Mouse (Mus musculus): ENCODE measurements around the gene Sirt5.

DNA sequence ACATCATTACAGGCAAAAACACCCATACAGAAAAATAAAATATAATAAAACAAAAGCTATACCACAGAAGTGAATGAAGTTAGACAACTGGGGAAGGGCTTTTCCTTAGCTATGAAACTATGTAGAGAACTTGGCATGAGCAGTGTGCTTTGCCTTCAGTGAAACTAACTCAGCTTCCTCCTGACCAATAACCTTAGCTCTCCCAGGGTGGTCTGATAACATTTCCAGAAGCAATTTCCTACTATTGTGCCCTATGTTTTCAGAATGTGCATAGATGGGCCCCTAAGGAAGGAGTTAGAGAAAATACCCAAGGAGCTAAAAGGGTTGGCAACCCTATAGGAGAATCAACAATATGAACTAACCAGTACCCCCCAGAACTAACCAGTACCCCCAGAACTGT is 18.5 kb upstream of the Sirt5 start:
- no peak for TF ChIP-seq CTCF (IDR thresholded peaks at IDR 0.05; ENCODE audit: control insufficient read depth, insufficient read depth, low read length)
- no peak for TF ChIP-seq POLR2A (IDR thresholded peaks at IDR 0.05; ENCODE audit: borderline replicate concordance, control insufficient read depth, low read depth, low read length)
